Mouse (Mus musculus): Measurements from ENCODE around the gene Gm17349. TPM values are rescaled to one million over a fixed set of nuclear protein-coding genes. Genes with fewer than 3 reads are reported as not detected.

Gm17349 gene
- total RNA-seq (2023), result 1 to 10 TPM in 1 of 2 experiments, not detected in 1; 1.6 TPM

DNA sequence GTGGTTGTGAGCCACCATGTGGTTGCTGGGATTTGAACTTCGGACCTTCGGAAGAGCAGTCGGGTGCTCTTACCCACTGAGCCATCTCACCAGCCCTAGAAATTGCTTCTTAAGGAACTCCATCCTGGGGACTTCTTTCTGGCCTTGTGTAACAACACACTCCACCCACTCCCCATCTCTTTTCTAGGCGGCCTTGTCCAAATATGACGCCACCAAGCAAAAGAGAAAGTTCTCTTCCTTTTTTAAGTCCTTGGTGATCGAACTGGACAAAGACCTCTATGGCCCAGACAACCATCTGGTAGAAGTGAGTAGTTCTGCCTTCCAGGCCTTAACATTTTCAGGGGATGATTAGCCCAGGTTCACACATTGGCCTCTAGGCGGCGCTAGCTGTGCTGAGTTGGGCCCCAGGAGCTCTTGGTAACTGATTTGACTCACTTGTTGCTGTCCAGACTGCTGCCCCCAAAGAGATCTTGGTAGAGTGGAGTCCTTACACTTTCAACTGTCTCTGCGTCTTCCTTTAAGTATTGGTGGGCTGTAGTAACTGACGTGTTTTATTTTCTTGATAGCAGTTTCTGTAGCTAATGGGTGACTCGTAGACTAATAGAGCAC is at the start of gene Gm17349:
TSS of gene Gm17349 (minus strand) at position 51 of the 609 bp plus-strand sequence.

DNA sequence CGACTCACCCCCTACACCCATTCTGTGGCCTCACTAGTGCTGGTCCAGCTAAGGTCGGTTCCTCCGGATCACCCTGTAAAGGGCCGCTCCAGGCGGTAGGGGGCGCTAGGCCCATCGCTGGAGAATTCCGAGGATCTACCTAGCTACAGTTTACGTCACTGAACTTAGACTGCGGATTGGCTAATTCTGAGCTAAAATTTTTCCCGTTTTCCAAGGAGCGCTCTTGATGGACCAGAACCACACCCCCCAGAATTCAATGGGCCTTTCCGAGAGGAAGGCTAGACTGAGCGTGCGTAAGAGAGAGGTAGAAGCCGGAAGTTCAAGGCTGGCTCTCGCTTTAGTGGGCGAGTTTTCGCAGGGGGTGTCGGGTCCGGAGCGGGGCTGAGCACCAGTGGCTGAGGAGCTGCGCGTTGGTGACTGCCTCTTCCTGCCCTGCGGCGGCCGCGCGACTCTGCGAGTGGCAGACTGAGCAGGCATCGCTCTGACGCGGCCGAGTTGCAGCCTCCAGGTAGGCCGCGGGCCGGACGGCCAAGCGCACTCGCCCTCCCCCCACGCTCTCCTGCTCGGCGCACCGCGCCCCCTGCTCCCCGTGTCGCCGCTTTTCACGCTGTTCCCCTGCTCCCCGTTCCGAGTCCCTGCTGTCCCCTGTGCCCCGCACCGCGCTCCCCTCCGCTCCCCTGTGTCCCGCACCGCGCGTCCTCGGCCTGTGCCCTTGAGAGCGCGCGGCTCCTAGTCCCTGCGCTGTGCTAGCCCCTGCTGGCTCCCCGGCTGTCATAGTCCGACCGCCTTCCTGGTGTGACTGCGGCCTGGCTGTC is 20.3 kb upstream of the Gm17349 start, which contains the start of gene Cox14:
TSS of gene Cox14 (plus strand) at position 278 of the 815 bp plus-strand sequence.

DNA sequence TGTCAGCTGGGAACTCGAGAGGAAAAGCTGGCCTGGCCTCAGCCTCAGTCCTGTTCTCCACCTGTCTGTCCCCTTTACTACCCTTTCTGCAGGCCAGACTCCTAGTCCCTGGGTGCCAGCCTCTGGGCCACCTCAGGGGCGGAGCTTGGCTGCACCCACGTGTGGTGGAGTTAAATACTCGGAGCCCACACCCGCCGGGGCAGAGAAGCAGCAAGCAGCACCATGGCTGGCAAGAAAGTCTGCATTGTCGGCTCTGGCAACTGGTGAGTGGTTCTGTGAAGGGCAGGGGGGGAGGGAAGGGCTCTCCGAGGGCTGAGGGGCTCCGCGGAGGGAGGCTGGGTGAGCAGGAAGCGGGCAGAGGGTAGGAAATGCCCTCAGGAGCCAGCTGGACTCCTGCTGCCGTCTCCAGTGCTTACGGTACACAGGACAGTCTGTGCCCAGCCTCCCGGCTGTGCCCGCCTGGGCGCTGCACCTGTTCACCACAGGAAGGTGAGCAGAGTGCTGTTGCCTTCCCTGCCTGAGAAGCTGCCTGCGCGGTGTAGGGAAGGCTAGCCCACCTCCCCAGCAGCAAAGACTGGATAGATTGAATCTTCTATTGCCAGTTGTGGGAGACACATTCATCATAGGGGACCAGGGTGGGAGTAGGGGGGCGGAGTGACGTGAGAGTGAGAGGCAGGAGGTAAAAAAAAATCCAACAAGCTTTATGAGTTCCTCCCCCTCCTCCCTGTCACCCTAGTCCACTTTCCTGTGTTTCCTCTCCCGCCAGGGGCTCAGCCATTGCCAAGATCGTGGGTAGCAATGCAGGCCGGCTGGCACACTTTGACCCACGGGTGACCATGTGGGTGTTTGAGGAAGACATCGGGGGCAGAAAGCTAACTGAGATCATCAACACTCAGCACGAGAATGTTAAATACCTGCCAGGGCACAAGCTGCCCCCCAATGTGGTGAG is 12.4 kb upstream of the Gm17349 start, which contains the start of gene Gpd1:
TSS of gene Gpd1 (plus strand) at position 130 of the 949 bp plus-strand sequence.

DNA sequence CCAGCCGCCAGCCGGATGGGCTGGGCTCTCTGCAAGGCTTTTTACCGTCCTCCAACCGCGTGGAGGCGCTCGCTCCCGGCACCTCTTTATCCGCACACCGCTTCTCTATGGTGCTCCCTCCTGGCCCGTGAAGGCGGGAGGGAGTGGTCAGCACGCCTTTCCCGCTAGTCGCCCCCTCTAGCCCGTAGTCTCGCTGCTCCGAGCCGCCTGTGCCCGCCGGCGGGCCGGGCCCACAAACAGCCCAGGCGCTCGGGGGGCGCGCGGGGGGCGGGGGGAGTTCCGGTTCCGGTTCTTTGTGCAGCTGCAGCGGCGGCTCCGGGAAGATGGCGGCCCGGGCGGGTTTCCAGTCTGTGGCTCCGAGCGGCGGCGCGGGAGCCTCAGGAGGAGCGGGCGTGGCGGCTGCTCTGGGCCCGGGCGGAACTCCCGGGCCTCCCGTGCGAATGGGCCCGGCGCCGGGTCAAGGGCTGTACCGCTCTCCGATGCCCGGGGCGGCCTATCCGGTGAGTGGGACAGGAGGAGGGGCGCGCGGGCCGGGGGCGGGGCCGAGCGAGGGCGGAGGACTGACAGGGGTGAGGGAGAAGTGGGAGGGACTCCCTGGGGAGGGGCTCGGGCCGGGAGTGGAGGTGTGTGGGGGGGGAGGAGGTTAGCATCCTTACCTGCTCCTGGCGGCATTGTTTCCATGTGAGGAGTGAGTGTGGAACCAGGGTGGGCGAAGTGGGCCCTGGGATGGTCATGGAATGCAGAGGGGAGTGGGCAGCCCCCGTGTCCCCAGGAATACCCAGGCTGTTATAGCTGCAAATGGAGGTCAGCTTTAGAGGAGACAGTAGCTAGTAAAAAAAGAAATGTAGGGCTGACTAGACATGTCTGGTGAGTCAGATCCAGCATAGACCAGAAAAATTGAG is 3.0 kb downstream of the Gm17349 start, which contains the start of gene Smarcd1:
TSS of gene Smarcd1 (plus strand) at position 131 of the 902 bp plus-strand sequence.

DNA sequence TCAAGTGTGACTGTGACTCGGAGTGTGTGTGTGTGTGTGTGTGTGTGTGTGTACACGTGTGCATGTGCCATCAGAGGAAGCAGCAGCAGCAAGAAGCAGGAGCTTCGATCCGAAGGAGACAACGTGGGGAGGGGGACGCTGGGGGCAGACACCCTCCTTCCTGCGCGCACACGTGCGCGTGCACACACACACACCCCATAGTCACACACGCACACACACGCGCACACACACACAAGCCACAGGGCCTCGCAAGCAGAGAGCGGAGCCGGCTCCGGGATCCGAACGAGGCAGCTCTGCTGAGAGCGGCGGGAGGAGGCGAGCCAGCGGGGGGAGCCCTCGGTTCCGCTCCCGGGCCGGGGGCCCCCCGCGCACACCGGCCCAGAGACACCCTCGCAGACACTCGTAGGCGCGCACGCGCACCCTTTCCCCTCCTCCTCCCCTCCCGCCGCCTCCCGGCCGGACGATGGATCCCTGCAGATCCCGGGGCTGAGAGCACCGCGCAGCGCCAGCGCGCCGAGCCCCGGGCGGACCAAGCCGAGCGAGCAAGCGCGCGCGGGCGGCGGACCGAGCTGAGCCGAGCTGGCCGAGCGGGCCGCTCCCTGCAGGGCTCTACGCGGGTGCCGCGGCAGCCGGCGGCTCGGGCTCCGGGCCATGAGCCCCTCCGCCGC is 35.0 kb downstream of the Gm17349 start, which contains the start of gene Asic1:
TSS of gene Asic1 (plus strand) at position 215 of the 668 bp plus-strand sequence.

Other genes starting within 250 kb of the Gm17349 start
- 1 to 10 TPM; 1.7 to 2.9 TPM for gene Nckap5l, start 247.7 kb downstream of the Gm17349 start, total RNA-seq (2023)
- gene Bcdin3d, start 230.8 kb downstream of the Gm17349 start, total RNA-seq (2023), result 1 to 10 TPM; 4.8 to 6.1 TPM
- 1 to 10 TPM in 1 of 2 experiments, under 1 TPM in 1; 0.39 to 1.2 TPM for gene Faim2, start 177.3 kb downstream of the Gm17349 start, total RNA-seq (2023)
- not detected for gene Aqp2, start 126.4 kb downstream of the Gm17349 start, total RNA-seq (2023)
- gene Aqp5, start 114.7 kb downstream of the Gm17349 start, total RNA-seq (2023), result not detected
- gene Aqp6, start 104.1 kb downstream of the Gm17349 start, total RNA-seq (2023), result not detected
- gene Racgap1, start 53.8 kb downstream of the Gm17349 start, total RNA-seq (2023), result 10 to 100 TPM; 88.7 to 95.9 TPM
- under 1 TPM in 1 of 2 experiments, not detected in 1; 0.11 TPM for gene Asic1, start 35.1 kb downstream of the Gm17349 start, total RNA-seq (2023)
- gene Smarcd1, start 3.4 kb downstream of the Gm17349 start, total RNA-seq (2023), result 10 to 100 TPM; 16.6 to 18.7 TPM
- gene Gpd1, start 12.0 kb upstream of the Gm17349 start, total RNA-seq (2023), result under 1 TPM in 1 of 2 experiments, not detected in 1; 0.15 TPM
- gene Cox14, start 20.1 kb upstream of the Gm17349 start, total RNA-seq (2023), result 10 to 100 TPM; 44.6 to 46.1 TPM
- gene Cers5, start 67.4 kb upstream of the Gm17349 start, total RNA-seq (2023), result 10 to 100 TPM; 22.5 to 31.1 TPM
- 10 to 100 TPM; 14.0 to 19.9 TPM for gene Lima1, start 170.0 kb upstream of the Gm17349 start, total RNA-seq (2023)